Mouse (Mus musculus) megakaryocyte-erythroid progenitor cell, adult 5-6 weeks (primary cell): ENCODE data around the gene Tex19.2. TPM values are rescaled to one million over a fixed set of nuclear protein-coding genes. Genes with fewer than 3 reads are reported as not detected.
"Not testable (repeated sequence)": the region's sequence is repeated elsewhere in the genome, so short reads cannot be mapped to it uniquely, and the experiment has no call there.

Experiments used
- ATAC-seq: replicated peaks from 2 replicates; pipeline ENCODE4 v1.8.0; 2016; ENCODE audit warnings: mild to moderate bottlenecking, inconsistent platforms; ENCODE audit not compliant: severe bottlenecking, poor library complexity, low FRiP score, low TSS enrichment
- total RNA-seq, 2 experiments: library from RNA; stranded (forward) in 1 of 2; stranded (reverse) in 1 of 2; fragments of 200-1000, 215-1000 nt in 1 of 2; fragments of >200 nt in 1 of 2; fragmentation: Nextera tagmentation in 1 of 2; gene quantifications; 2 replicates each; pipeline ENCODE4 v1.2.3; 2014 to 2017

The Tex19.2 gene
- total RNA-seq, 2 experiments from 2014 or later: not detected

- no peak for ATAC-seq
These were observed 38.1 kb downstream of the Tex19.2 start for GRCm38 (mm10) chr11:121080330-121080729.

GRCm38 (mm10) chr11:121075655-121076054 is 42.8 kb downstream of the Tex19.2 start:
- ATAC-seq: no peak

GRCm38 (mm10) chr11:121069662-121070061 is 48.8 kb downstream of the Tex19.2 start:
- ATAC-seq: not testable (repeated sequence)

- ATAC-seq: no peak
These were observed 50.6 kb downstream of the Tex19.2 start for GRCm38 (mm10) chr11:121067895-121068294.

Other genes with a start within 250 kb of the Tex19.2 start
- gene Ccdc57, start 185.8 kb downstream of the Tex19.2 start, total RNA-seq (2014; fragmentation: Nextera tagmentation): 9.0 and 14.0 TPM in 2 replicates
- gene Ccdc57, start 185.8 kb downstream of the Tex19.2 start, total RNA-seq (2017): 6.4 and 6.8 TPM in 2 replicates
- gene Slc16a3, start 170.2 kb downstream of the Tex19.2 start, total RNA-seq (2014; fragmentation: Nextera tagmentation): 0.15 and 1.9 TPM in 2 replicates
- 2.1 and 3.2 TPM in 2 replicates for gene Slc16a3, start 170.2 kb downstream of the Tex19.2 start, total RNA-seq (2017)
- gene Csnk1d, start 127.3 kb downstream of the Tex19.2 start, total RNA-seq (2014; fragmentation: Nextera tagmentation): 64.0 and 86.0 TPM in 2 replicates
- gene Csnk1d, start 127.3 kb downstream of the Tex19.2 start, total RNA-seq (2017): 109 and 132 TPM in 2 replicates
- 16.6 TPM in 2 replicates for gene Cd7, start 79.3 kb downstream of the Tex19.2 start, total RNA-seq (2014; fragmentation: Nextera tagmentation)
- gene Cd7, start 79.3 kb downstream of the Tex19.2 start, total RNA-seq (2017): 1.2 and 6.7 TPM in 2 replicates
- not detected in 2 replicates for gene Sectm1b, start 55.1 kb downstream of the Tex19.2 start, total RNA-seq (2014; fragmentation: Nextera tagmentation)
- not detected in 2 replicates for gene Sectm1b, start 55.1 kb downstream of the Tex19.2 start, total RNA-seq (2017)
- not detected in 2 replicates for gene Sectm1a, start 37.5 kb downstream of the Tex19.2 start, total RNA-seq (2014; fragmentation: Nextera tagmentation)
- gene Sectm1a, start 37.5 kb downstream of the Tex19.2 start, total RNA-seq (2017): not detected in 2 replicates
- gene Tex19.1, start 27.5 kb upstream of the Tex19.2 start, total RNA-seq (2014; fragmentation: Nextera tagmentation): not detected in 2 replicates
- gene Tex19.1, start 27.5 kb upstream of the Tex19.2 start, total RNA-seq (2017): not detected in 2 replicates
- not detected in 2 replicates for gene Uts2r, start 41.6 kb upstream of the Tex19.2 start, total RNA-seq (2014; fragmentation: Nextera tagmentation)
- not detected in 2 replicates for gene Uts2r, start 41.6 kb upstream of the Tex19.2 start, total RNA-seq (2017)
- gene Hexdc, start 85.8 kb upstream of the Tex19.2 start, total RNA-seq (2014; fragmentation: Nextera tagmentation): 7.2 and 7.7 TPM in 2 replicates
- 4.5 and 6.0 TPM in 2 replicates for gene Hexdc, start 85.8 kb upstream of the Tex19.2 start, total RNA-seq (2017)
- gene Ogfod3, start 86.0 kb upstream of the Tex19.2 start, total RNA-seq (2014; fragmentation: Nextera tagmentation): 7.8 and 16.0 TPM in 2 replicates
- gene Ogfod3, start 86.0 kb upstream of the Tex19.2 start, total RNA-seq (2017): 8.2 and 13.5 TPM in 2 replicates
- 30.0 and 42.6 TPM in 2 replicates for gene Cybc1, start 110.6 kb upstream of the Tex19.2 start, total RNA-seq (2014; fragmentation: Nextera tagmentation)
- gene Cybc1, start 110.6 kb upstream of the Tex19.2 start, total RNA-seq (2017): 18.2 and 27.2 TPM in 2 replicates
- 46.0 and 51.1 TPM in 2 replicates for gene Narf, start 118.6 kb upstream of the Tex19.2 start, total RNA-seq (2014; fragmentation: Nextera tagmentation)
- 43.7 and 63.3 TPM in 2 replicates for gene Narf, start 118.6 kb upstream of the Tex19.2 start, total RNA-seq (2017)
- gene Foxk2, start 141.3 kb upstream of the Tex19.2 start, total RNA-seq (2014; fragmentation: Nextera tagmentation): 40.4 and 62.7 TPM in 2 replicates
- 21.3 and 27.3 TPM in 2 replicates for gene Foxk2, start 141.3 kb upstream of the Tex19.2 start, total RNA-seq (2017)
- 34.6 and 37.4 TPM in 2 replicates for gene Wdr45b, start 235.8 kb upstream of the Tex19.2 start, total RNA-seq (2014; fragmentation: Nextera tagmentation)
- 33.6 and 41.1 TPM in 2 replicates for gene Wdr45b, start 235.8 kb upstream of the Tex19.2 start, total RNA-seq (2017)